Mouse (Mus musculus) myocyte (in vitro differentiated cells): ENCODE measurements around the gene Nelfb.

Experiments
- CEBPB ChIP-seq: IDR thresholded peaks from 2 replicates; pipeline ENCODE4 v1.6.1; 2011; ENCODE audit warnings: mild to moderate bottlenecking, moderate library complexity; ENCODE audit not compliant: poor library complexity, insufficient read depth, severe bottlenecking
- E2F4 ChIP-seq: IDR thresholded peaks from one replicate; pipeline ENCODE4 v1.6.1; 2011; ENCODE audit warnings: mild to moderate bottlenecking, control low read depth, moderate library complexity; ENCODE audit not compliant: insufficient read depth
- MAX ChIP-seq: IDR thresholded peaks from one replicate; pipeline ENCODE4 v1.6.1; 2011; ENCODE audit warnings: low read depth, mild to moderate bottlenecking, control low read depth
- MYOD1 ChIP-seq, 3 experiments: IDR thresholded peaks; one replicate each; pipeline ENCODE4 v1.6.1; 2011; ENCODE audit warnings: control low read depth in 2 of 3, low read depth in 2 of 3, mild to moderate bottlenecking in 2 of 3, moderate library complexity in 1 of 3; ENCODE audit not compliant: insufficient read length in 2 of 3, control insufficient read depth in 1 of 3
- MYOG ChIP-seq, 3 experiments: IDR thresholded peaks; one replicate each; pipeline ENCODE4 v1.6.1; 2011; ENCODE audit warnings: control low read depth in 2 of 3, low read depth in 2 of 3, mild to moderate bottlenecking in 2 of 3; ENCODE audit not compliant: insufficient read length in 2 of 3, control insufficient read depth in 1 of 3, insufficient read depth in 1 of 3
- POLR2A ChIP-seq: IDR thresholded peaks from one replicate; pipeline ENCODE4 v1.6.1; 2011; ENCODE audit warnings: low read depth, mild to moderate bottlenecking, control low read depth, moderate library complexity; ENCODE audit not compliant: insufficient read length
- POLR2AphosphoS2 ChIP-seq: IDR thresholded peaks from one replicate; pipeline ENCODE4 v1.6.1; 2011; ENCODE audit warnings: low read depth, control low read depth; ENCODE audit not compliant: insufficient read length
- REST ChIP-seq: IDR thresholded peaks from one replicate; pipeline ENCODE4 v1.6.1; 2011; ENCODE audit warnings: mild to moderate bottlenecking, control low read depth, moderate library complexity; ENCODE audit not compliant: insufficient read depth, insufficient read length
- TCF12 ChIP-seq: IDR thresholded peaks from one replicate; pipeline ENCODE4 v1.6.1; 2011; ENCODE audit warnings: mild to moderate bottlenecking, control low read depth; ENCODE audit not compliant: poor library complexity, insufficient read depth, severe bottlenecking
- TCF3 ChIP-seq: IDR thresholded peaks from one replicate; pipeline ENCODE4 v1.6.1; 2011; ENCODE audit warnings: low read depth, control low read depth; ENCODE audit not compliant: insufficient read length
- USF1 ChIP-seq: IDR thresholded peaks from one replicate; pipeline ENCODE4 v1.6.1; 2011; ENCODE audit warnings: low read depth, mild to moderate bottlenecking, control low read depth, moderate library complexity

- no peak for TF ChIP-seq CEBPB
- TF ChIP-seq POLR2A, result peak; percentile 58
- no peak for TF ChIP-seq TCF3
- TF ChIP-seq MAX, result no peak
- TF ChIP-seq TCF12, result no peak
- TF ChIP-seq POLR2AphosphoS2, result peak; percentile 77
- peak in 2 of 3 experiments; percentile 33 to 44 for TF ChIP-seq MYOG (IDR thresholded peaks at IDR 0.05; ENCODE audit: control insufficient read depth in 1 of 3, insufficient read depth in 1 of 3, insufficient read length in 2 of 3, low read depth in 2 of 3)
- peak in 2 of 3 experiments; percentile 45 to 54 for TF ChIP-seq MYOD1 (IDR thresholded peaks at IDR 0.05; ENCODE audit: control insufficient read depth in 1 of 3, insufficient read length in 2 of 3, low read depth in 2 of 3)
- no peak for TF ChIP-seq REST
- TF ChIP-seq USF1, result no peak
- peak; percentile 32 for TF ChIP-seq E2F4
Observed at GRCm38 (mm10) chr2:25224766-25225752, 13.8 kb upstream of the Nelfb start.
